Mouse (Mus musculus) CH12.LX (cell line): ENCODE results near the gene Atp9a.

Source experiments
- CHD1 ChIP-seq: IDR thresholded peaks from 2 replicates; pipeline ENCODE4 v1.6.1; 2012; ENCODE audit warnings: low read depth, low read length, improper control_type of control experiment, inconsistent platforms
- CTCF ChIP-seq, 2 experiments: IDR thresholded peaks in 1 of 2; conservative IDR thresholded peaks in 1 of 2; 2 replicates each; pipeline ENCODE4 v1.5.1; 2011 to 2012; ENCODE audit warnings: low read depth in 2 of 2, low read length in 2 of 2, improper control_type of control experiment in 1 of 2, inconsistent platforms in 1 of 2, mild to moderate bottlenecking in 1 of 2, moderate library complexity in 1 of 2
- ELF1 ChIP-seq: IDR thresholded peaks from 2 replicates; pipeline ENCODE4 v1.6.1; 2014; ENCODE audit warnings: low read depth, mild to moderate bottlenecking, inconsistent platforms, low read length, improper control_type of control experiment
- EP300 ChIP-seq: IDR thresholded peaks from 2 replicates; pipeline ENCODE4 v1.6.1; 2011; ENCODE audit warnings: low read length, improper control_type of control experiment
- JUND ChIP-seq: conservative IDR thresholded peaks from 2 replicates; pipeline ENCODE4 v1.6.1; 2011; ENCODE audit warnings: low read depth, low read length, improper control_type of control experiment
- SIN3A ChIP-seq: IDR thresholded peaks from 2 replicates; pipeline ENCODE4 v1.6.1; 2012; ENCODE audit warnings: low read length, improper control_type of control experiment, inconsistent platforms
- USF1 ChIP-seq: IDR thresholded peaks from 2 replicates; pipeline ENCODE4 v1.6.1; 2014; ENCODE audit warnings: low read depth, mild to moderate bottlenecking, inconsistent platforms, low read length, improper control_type of control experiment
- ZKSCAN1 ChIP-seq: IDR thresholded peaks from 2 replicates; pipeline ENCODE4 v1.6.1; 2012; ENCODE audit warnings: low read depth, inconsistent platforms, low read length, improper control_type of control experiment, borderline replicate concordance

- TF ChIP-seq USF1 = no peak
- no peak for TF ChIP-seq EP300
- no peak for TF ChIP-seq SIN3A
- TF ChIP-seq CTCF (conservative IDR thresholded peaks at IDR 0.05 in 1 of 2, IDR thresholded peaks at IDR 0.05 in 1 of 2; ENCODE audit: low read depth in 2 of 2, low read length in 2 of 2) = no peak
- no peak for TF ChIP-seq CHD1
- TF ChIP-seq ZKSCAN1 = no peak
- TF ChIP-seq JUND = no peak
- no peak for TF ChIP-seq ELF1
Measured at GRCm38 (mm10) chr2:168718267-168718666, 23.9 kb downstream of the Atp9a start.
